Mouse (Mus musculus) spleen, adult 2 months (tissue): Measurements from ENCODE around the gene Smyd3. TPM values are rescaled to one million over a fixed set of nuclear protein-coding genes. Genes with fewer than 3 reads are reported as not detected.

Source experiments
- DNase-seq, 2 experiments: peaks; one replicate each; pipeline versions ENCODE4 v3.0.0 to v3.0.0-alpha.2; 2012 to 2021; ENCODE audit warnings: low spot score in 2 of 2, low read depth in 1 of 2
- H3K27ac ChIP-seq: fragments of 200-500 bp; 2 replicates; pipeline ENCODE4 v1.5.1; 2012; ENCODE audit warnings: low read length, inconsistent platforms; ENCODE audit not compliant: insufficient read depth
- H3K27me3 ChIP-seq: fragments of 200-500 bp; 2 replicates; pipeline ENCODE4 v1.6.1; 2012; ENCODE audit warnings: mild to moderate bottlenecking, moderate library complexity, low read length, inconsistent platforms; ENCODE audit not compliant: control insufficient read depth, insufficient read depth
- H3K36me3 ChIP-seq: fragments of 200-500 bp; 2 replicates; pipeline ENCODE4 v1.6.1; 2012; ENCODE audit warnings: mild to moderate bottlenecking, low read length, inconsistent platforms; ENCODE audit not compliant: control insufficient read depth, insufficient read depth
- H3K4me1 ChIP-seq: fragments of 200-500 bp; 2 replicates; pipeline ENCODE4 v1.6.1; 2011; ENCODE audit warnings: inconsistent platforms; ENCODE audit not compliant: control insufficient read depth, insufficient read depth, insufficient read length
- H3K4me3 ChIP-seq: fragments of 200-500 bp; 2 replicates; pipeline ENCODE4 v1.5.1; 2011; ENCODE audit warnings: mild to moderate bottlenecking, inconsistent platforms; ENCODE audit not compliant: insufficient read depth, insufficient read length; ENCODE audit errors: extremely low read depth
- CTCF ChIP-seq: fragments of 200-500 bp; IDR thresholded peaks from 2 replicates; pipeline ENCODE4 v1.5.1; 2011; ENCODE audit warnings: mild to moderate bottlenecking, inconsistent platforms; ENCODE audit not compliant: insufficient read depth, insufficient read length, insufficient replicate concordance; ENCODE audit errors: extremely low read depth
- POLR2A ChIP-seq: fragments of 200-500 bp; IDR thresholded peaks from 2 replicates; pipeline ENCODE4 v1.6.1; 2011; ENCODE audit warnings: low read depth, low read length, inconsistent platforms
- WGBS: fragments of 180-500 bp; shearing (Covaris S2); methylation state at CpG from one replicate; pipeline ENCODE4 v1.1.7; 2018; 5-methylcytosine and 5-hydroxymethylcytosine counted together
- polyA plus RNA-seq: library from polyadenylated mRNA; depleted of rRNA; stranded (reverse); fragments of >200 nt; gene quantifications from 2 replicates; pipeline ENCODE4 v1.2.3, GENCODE M21; 2012

The Smyd3 gene
- polyA plus RNA-seq, 1 experiment: 3.6 TPM

DNA sequence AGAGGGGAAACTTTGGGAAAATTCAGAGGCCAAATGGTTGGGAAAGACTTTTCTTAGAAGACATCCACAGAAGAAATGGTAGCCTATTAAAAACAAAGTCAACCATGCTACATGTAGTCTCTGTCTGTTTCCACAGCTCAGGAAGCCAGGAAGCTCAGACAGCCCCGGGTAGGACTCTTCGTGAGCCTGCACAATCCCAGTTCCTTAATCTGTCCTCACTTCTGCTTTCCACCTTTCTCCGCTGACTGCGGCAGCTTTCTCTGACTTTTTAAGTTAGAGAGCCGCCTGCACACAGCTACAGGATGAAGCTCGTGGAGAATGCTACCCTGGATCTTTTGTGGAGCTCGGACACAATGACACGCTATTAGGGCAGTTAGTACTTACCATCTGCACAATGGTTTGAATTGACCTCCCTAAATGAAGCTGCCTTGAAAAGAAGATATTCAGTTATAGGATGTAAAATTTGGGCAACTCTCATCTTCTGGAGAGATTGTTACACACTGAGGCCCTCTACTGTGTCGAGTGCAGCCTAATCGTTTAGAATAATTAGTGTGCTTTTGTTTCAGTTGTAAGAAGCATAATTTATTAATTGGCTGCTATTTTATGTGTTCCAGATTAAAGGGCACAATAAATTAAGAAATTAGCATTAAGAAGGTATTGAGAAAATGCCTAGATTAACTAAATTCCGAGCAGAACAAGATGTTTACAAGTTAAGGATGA, 444.7 kb downstream of the Smyd3 start:
- no peak for DNase-seq
- Histone ChIP-seq H3K4me1 (no peaks in the 10 kb centered on the region), H3K36me3 (no peaks in the 10 kb centered on the region), H3K27ac (no peak overlapping the region), H3K27me3 (no peaks in the 10 kb centered on the region), H3K4me3 (no peak overlapping the region)
- WGBS: 46% methylated on average over 11 of the region's 11 CpGs
- TF ChIP-seq POLR2A (no peak), CTCF (no peak)

DNA sequence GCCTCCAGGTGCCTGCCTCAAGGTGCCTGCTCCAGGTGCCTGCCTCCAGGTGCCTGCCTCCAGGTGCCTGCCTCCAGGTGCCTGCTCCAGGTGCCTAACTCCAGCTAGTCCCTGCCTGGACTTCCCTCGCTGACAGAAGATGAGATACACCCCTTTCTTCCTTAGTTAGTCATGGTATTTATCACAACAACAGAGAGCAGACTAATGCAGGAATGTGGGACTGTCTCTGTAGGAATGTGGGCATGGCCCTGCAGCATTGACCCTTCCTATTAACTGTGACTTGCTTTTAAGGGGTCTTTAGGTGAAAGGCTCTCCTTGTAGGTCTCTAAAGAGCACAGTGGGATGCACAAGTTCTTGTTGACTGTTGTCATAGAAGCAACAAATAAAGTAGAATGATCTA, 445.4 kb downstream of the Smyd3 start:
- 76% methylated on average over 1 of the region's 1 CpGs for WGBS
- no peak overlapping the region for H3K27ac ChIP-seq
- H3K4me1 ChIP-seq: no peaks in the 10 kb centered on the region
- TF ChIP-seq POLR2A (no peak), CTCF (no peak)
- no peak overlapping the region for H3K4me3 ChIP-seq
- no peaks in the 10 kb centered on the region for H3K27me3 ChIP-seq
- no peak for DNase-seq
- no peaks in the 10 kb centered on the region for H3K36me3 ChIP-seq

DNA sequence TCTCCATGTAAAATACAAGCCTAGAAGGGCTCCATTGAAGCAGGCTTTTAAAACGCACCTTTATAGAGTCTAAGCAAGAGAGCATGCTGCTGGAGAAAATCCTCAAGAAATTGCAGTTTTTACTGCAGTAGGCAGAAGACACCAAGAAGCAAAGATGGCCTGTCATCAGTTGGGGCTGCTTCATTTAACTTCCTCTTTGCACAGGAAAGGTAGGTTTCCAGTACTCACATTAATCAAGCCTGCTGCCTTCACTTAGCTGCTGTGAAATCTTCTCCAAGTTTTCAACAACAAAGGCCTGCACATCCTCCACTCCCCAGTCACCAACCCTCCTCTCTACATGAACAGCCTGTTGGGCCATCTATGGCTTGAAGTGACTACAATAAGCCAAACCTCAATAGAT, 448.9 kb downstream of the Smyd3 start:
- Histone ChIP-seq H3K27ac (no peak overlapping the region), H3K27me3 (no peaks in the 10 kb centered on the region), H3K4me3 (no peak overlapping the region), H3K4me1 (no peaks in the 10 kb centered on the region), H3K36me3 (no peaks in the 10 kb centered on the region)
- DNase-seq: no peak
- 82% methylated on average over 1 of the region's 1 CpGs for WGBS
- TF ChIP-seq CTCF (no peak), POLR2A (no peak)

DNA sequence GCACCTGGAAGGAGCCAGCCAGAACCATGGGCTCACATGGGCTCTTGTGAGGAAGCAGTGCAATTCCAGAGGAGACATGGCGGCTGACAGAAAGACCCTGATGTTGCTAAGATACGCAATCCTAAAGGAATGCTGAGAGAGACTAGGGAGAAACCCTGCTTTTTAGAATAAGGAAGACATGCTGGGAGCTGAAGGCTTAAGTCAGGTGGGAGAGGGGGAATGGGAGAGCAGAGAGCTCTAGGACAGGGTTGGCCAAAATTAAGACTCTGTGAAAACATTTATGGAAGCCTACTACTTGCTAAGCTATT, 452.6 kb downstream of the Smyd3 start:
- H3K4me1 ChIP-seq: no peaks in the 10 kb centered on the region
- no peaks in the 10 kb centered on the region for H3K27me3 ChIP-seq
- WGBS: 100% methylated on average over 2 of the region's 2 CpGs
- DNase-seq: no peak
- no peak overlapping the region for H3K27ac ChIP-seq
- no peaks in the 10 kb centered on the region for H3K36me3 ChIP-seq
- H3K4me3 ChIP-seq: no peak overlapping the region
- TF ChIP-seq POLR2A (no peak), CTCF (no peak)

DNA sequence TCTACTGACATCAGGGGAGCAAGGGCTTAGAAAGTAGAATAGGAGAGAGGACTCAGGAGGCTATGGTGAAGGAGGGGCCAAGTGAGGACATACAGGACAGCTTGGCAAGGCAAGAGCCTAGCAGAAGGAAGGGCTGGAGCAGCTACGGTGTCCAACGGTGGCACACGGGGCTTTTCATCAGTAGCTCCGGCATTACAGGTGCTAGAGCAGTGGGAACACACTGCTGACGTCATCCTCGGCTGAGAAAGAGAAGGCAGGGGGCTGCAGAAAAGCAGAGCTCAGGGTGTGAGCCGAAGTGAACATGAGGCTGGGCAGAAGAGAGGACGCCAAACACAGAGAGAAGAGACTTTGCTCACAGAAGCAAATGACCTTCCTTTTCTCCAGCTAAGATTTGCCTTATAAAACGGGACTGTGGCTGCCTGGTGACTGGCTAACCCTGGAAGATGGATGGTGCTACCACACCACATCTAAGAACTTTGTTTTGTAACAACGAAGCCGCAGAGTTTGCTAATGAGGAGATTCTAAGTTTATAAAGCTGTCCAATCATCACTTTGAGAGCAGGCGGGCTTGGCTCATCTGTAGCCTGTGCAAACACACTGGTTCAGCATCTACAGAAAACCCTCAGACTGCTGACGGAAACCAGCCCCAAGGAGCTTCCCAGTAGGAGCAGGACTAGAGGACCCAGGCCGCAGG, 453.1 kb downstream of the Smyd3 start:
- Histone ChIP-seq H3K27me3 (no peaks in the 10 kb centered on the region), H3K4me3 (no peak overlapping the region), H3K27ac (no peak overlapping the region), H3K4me1 (no peaks in the 10 kb centered on the region), H3K36me3 (no peaks in the 10 kb centered on the region)
- no peak for TF ChIP-seq CTCF
- no peak for TF ChIP-seq POLR2A
- no peak for DNase-seq
- 92% methylated on average over 14 of the region's 14 CpGs for WGBS

DNA sequence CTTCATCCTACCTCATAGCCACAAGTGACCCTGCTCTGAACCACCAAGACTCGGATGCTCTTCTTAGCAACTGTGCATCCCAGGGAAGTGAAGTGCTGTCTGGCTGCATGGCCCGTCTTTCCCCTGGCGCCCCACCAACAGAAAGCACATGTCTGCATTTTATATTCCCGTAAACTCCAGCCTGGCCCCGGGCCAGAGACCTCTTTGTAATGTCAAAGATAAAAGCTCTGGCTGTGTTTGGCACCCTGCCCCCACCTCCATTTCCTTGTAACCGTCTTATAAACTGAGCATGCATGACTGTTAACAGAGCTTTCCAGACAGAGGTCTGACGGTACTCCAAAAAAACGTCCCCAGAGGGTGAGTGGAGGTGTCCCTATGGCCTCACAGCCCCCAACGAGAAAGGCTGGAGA, 456.1 kb downstream of the Smyd3 start:
- 45% methylated on average over 9 of the region's 9 CpGs for WGBS
- Histone ChIP-seq H3K4me3 (no peak overlapping the region), H3K27me3 (no peaks in the 10 kb centered on the region), H3K4me1 (no peaks in the 10 kb centered on the region), H3K36me3 (no peaks in the 10 kb centered on the region), H3K27ac (no peak overlapping the region)
- no peak for DNase-seq
- no peak for TF ChIP-seq POLR2A
- no peak for TF ChIP-seq CTCF

DNA sequence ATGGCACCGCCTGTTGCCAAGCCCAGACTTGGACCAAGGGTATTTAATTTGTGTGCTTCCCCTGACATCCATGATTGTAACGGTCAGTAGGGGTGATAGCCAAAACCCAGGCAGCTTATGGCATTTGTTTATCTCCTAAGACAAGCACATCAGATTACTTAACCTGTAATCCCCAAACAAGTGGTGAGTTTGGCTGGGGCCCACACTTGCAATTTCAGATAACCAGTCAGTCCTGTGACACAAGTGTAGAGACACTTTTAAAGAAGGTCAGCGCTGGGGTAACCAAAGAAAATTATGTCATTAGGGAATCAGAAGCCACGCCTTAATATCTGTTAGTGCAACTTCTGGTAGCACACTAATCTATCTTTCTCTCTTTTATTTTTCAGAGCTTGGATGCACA, 456.8 kb downstream of the Smyd3 start:
- Histone ChIP-seq H3K4me3 (no peak overlapping the region), H3K36me3 (no peaks in the 10 kb centered on the region), H3K27ac (no peak overlapping the region), H3K27me3 (no peaks in the 10 kb centered on the region), H3K4me1 (no peaks in the 10 kb centered on the region)
- WGBS: 82% methylated on average over 4 of the region's 4 CpGs
- TF ChIP-seq CTCF (no peak), POLR2A (no peak)
- DNase-seq: no peak
